Mouse (Mus musculus): ENCODE results near the gene Gm9508.

- TF ChIP-seq CTCF (IDR thresholded peaks at IDR 0.05; ENCODE audit: low read depth) = no peak
- TF ChIP-seq EP300 (optimal IDR thresholded peaks at IDR 0.05) = no peak
Measured at GRCm38 (mm10) chr10:77647461-77647860, 49.6 kb downstream of the Gm9508 start.
